Mouse (Mus musculus) C2C12 (cell line): Measurements from ENCODE around the gene Eps8. TPM values are rescaled to one million over a fixed set of nuclear protein-coding genes. Genes with fewer than 3 reads are reported as not detected.

Experiments
- H3K27me3 ChIP-seq: one replicate; pipeline ENCODE4 v1.6.1; 2011; ENCODE audit not compliant: control insufficient read depth, insufficient read depth, insufficient read length
- H3K36me3 ChIP-seq: one replicate; pipeline ENCODE4 v1.6.1; 2011; ENCODE audit not compliant: control insufficient read depth, insufficient read depth
- H3K4me3 ChIP-seq: one replicate; pipeline ENCODE4 v1.5.1; 2011; ENCODE audit warnings: mild to moderate bottlenecking, control low read depth; ENCODE audit not compliant: poor library complexity, insufficient read depth, severe bottlenecking
- H3K79me2 ChIP-seq: one replicate; pipeline ENCODE4 v1.6.1; 2011; ENCODE audit not compliant: control insufficient read depth, insufficient read depth
- H3K79me3 ChIP-seq: one replicate; pipeline ENCODE4 v1.6.1; 2011; ENCODE audit warnings: low read depth, control low read depth
- H3ac ChIP-seq: one replicate; pipeline ENCODE3; 2011; ENCODE audit warnings: low read depth; ENCODE audit not compliant: control insufficient read depth, insufficient read length
- CEBPB ChIP-seq: IDR thresholded peaks from one replicate; pipeline ENCODE4 v1.6.1; 2011; ENCODE audit warnings: low read depth, mild to moderate bottlenecking, control low read depth, moderate library complexity
- CTCF ChIP-seq: IDR thresholded peaks from one replicate; pipeline ENCODE4 v1.5.1; 2011; ENCODE audit not compliant: control insufficient read depth, insufficient read depth, insufficient read length
- FOSL1 ChIP-seq: IDR thresholded peaks from one replicate; pipeline ENCODE4 v1.8.0; 2011; ENCODE audit warnings: mild to moderate bottlenecking, low read length; ENCODE audit not compliant: poor library complexity, insufficient read depth, severe bottlenecking
- MAX ChIP-seq: IDR thresholded peaks from one replicate; pipeline ENCODE4 v1.6.1; 2011; ENCODE audit warnings: mild to moderate bottlenecking, control low read depth
- MYOD1 ChIP-seq: IDR thresholded peaks from one replicate; pipeline ENCODE4 v1.6.1; 2011; ENCODE audit warnings: low read depth; ENCODE audit not compliant: control insufficient read depth, insufficient read length
- MYOG ChIP-seq: IDR thresholded peaks from one replicate; pipeline ENCODE4 v1.6.1; 2011; ENCODE audit not compliant: control insufficient read depth, insufficient read length; ENCODE audit errors: extremely low read depth
- USF1 ChIP-seq: IDR thresholded peaks from one replicate; pipeline ENCODE4 v1.6.1; 2011; ENCODE audit warnings: low read depth, mild to moderate bottlenecking, control low read depth, moderate library complexity
- long read RNA-seq, 2 experiments: library from polyadenylated mRNA; unstranded; transcript quantifications; one replicate each; pipeline ENCODE4 v2.0.0; 2019 to 2020
- polyA plus RNA-seq: library from polyadenylated mRNA; unstranded; fragments of >200 nt; fragmentation: generic; extraction: Trizol; gene quantifications from one replicate; pipeline ENCODE4 v1.2.1, GENCODE M21; 2012; ENCODE audit warnings: missing spikeins

Gene Eps8
- 59.9 TPM for polyA plus RNA-seq
- long read RNA-seq, experiment 1, full-length matches to known transcripts, result 7 of 97 reads
- long read RNA-seq, experiment 1, partial matches to known transcripts, result 32 of 97 reads
- long read RNA-seq, experiment 1, other reads (novel, unspliced or antisense), result 58 of 97 reads
- long read RNA-seq, experiment 2, full-length matches to known transcripts, result 213 of 880 reads
- long read RNA-seq, experiment 2, partial matches to known transcripts, result 89 of 880 reads
- long read RNA-seq, experiment 2, other reads (novel, unspliced or antisense), result 578 of 880 reads

DNA sequence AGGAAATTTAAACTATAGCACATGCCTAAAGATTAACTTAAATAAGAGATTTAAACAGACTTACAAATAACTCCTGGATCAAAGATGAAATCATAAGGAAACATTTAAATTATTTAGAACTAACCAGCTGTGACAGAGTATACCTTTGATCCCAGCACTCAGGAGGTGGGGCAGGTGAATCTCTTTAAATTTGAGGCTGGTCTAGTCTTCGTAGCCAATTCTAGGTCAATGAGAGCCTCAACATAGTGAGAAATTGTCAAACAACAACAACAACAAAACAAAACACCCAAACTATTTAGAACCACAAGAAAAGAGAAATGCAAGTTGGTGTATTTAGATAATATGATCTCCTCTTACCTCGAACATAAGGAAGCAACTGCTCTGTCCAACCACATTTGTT is at the start of gene Eps8:
Gene Eps8 (minus strand): TSS at position 101 of the 400 bp plus-strand sequence.
- no peaks in the 10 kb centered on the region for H3K36me3 ChIP-seq
- TF ChIP-seq MYOG (no peak), MYOD1 (no peak), CEBPB (no peak), FOSL1 (no peak), CTCF (no peak), USF1 (no peak), MAX (no peak)
- H3K4me3 ChIP-seq, result no peak within 1 kb of the TSS
- no peaks in the 10 kb centered on the region for H3K79me3 ChIP-seq
- no peaks in the 10 kb centered on the region for H3K79me2 ChIP-seq
- H3K27me3 ChIP-seq, result no peaks in the 10 kb centered on the region
- H3ac ChIP-seq, result no peak within 1 kb of the TSS

DNA sequence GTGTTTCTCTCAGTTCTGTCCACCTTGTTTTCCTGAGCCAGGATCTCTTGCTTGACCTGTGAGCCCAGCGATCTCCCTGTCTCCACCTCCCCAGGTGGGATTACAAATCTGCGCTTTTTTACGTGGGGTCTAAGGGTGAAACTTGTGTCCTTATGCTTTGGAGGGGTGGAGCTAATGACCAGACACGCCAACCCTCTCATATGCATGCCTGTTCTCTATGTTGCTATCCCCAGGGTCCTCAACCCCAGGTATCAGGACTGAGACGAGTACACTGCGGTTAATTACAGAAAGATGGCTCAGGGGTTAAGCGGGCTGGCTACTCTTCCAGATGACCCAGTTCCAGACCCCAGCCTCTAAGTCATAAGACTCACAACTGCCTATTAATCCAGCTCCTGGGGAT is 48.8 kb upstream of the Eps8 start:
- no peaks in the 10 kb centered on the region for H3K27me3 ChIP-seq
- no peak for TF ChIP-seq MYOD1
- no peak for TF ChIP-seq CEBPB
- TF ChIP-seq MYOG, result no peak
- TF ChIP-seq USF1, result no peak
- TF ChIP-seq FOSL1, result no peak
- no peak for TF ChIP-seq MAX
- no peak for TF ChIP-seq CTCF
- no peaks in the 10 kb centered on the region for H3K79me3 ChIP-seq
- H3K4me3 ChIP-seq, result no peak overlapping the region
- H3K79me2 ChIP-seq, result no peaks in the 10 kb centered on the region
- H3ac ChIP-seq, result no peak overlapping the region
- no peaks in the 10 kb centered on the region for H3K36me3 ChIP-seq

GRCm38 (mm10) chr6:137702918-137703317 is 48.2 kb upstream of the Eps8 start:
- H3K79me3 ChIP-seq, result no peaks in the 10 kb centered on the region
- TF ChIP-seq USF1 (no peak), CEBPB (no peak), MAX (no peak), FOSL1 (no peak), CTCF (no peak), MYOD1 (no peak), MYOG (no peak)
- H3ac ChIP-seq, result no peak overlapping the region
- no peaks in the 10 kb centered on the region for H3K36me3 ChIP-seq
- H3K4me3 ChIP-seq, result no peak overlapping the region
- H3K79me2 ChIP-seq, result no peaks in the 10 kb centered on the region
- H3K27me3 ChIP-seq, result no peaks in the 10 kb centered on the region

DNA sequence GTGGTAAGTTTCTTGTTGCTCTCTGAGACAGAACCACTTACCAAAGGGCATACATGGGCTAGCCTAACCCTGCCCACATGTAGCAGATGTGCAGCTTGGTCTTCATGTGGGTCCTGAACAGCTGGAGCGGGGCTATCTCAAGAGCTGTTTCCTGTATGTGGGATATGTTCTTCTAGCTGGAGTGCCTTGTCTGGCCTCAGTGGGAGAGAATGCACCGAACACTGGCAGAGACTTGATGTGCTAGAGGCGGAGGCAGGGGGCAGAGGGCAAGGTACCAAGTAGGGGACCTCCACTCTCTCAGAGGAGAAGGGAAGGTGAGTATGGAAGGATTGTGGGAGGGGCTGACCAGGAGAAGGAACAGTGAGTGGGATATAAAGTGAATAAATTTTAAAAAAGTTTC is 47.5 kb upstream of the Eps8 start:
- Histone ChIP-seq H3ac (no peak overlapping the region), H3K4me3 (no peak overlapping the region), H3K79me3 (no peaks in the 10 kb centered on the region), H3K27me3 (no peaks in the 10 kb centered on the region), H3K36me3 (no peaks in the 10 kb centered on the region), H3K79me2 (no peaks in the 10 kb centered on the region)
- TF ChIP-seq CTCF (no peak), FOSL1 (no peak), MYOG (no peak), USF1 (no peak), CEBPB (no peak), MYOD1 (no peak), MAX (no peak)

DNA sequence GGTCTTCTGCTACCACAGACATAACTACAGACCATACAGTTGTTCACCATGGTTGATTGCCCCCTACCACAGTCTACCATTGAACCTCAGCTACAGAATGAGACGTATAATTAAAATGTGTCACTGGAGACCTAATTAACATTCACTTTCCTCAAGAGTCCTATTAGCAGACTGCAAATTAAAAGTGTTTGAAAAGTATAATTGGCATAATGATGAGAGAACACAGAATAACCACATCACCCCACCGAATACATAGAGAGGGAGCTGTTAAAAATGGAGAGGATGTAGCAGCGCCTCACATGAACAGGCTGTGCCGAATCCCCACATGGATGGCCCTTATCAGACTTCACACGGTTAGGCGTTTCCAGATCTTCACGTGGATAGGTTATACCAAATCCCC is 44.8 kb upstream of the Eps8 start:
- no peaks in the 10 kb centered on the region for H3K36me3 ChIP-seq

More for the DNA sequence above, 44.8 kb upstream of the Eps8 start:
- no peaks in the 10 kb centered on the region for H3K79me2 ChIP-seq
- TF ChIP-seq USF1, result no peak
- no peak for TF ChIP-seq MAX
- no peak for TF ChIP-seq CEBPB
- no peak for TF ChIP-seq FOSL1
- no peak for TF ChIP-seq CTCF
- TF ChIP-seq MYOD1, result no peak
- no peak for TF ChIP-seq MYOG
- no peak overlapping the region for H3ac ChIP-seq
- no peaks in the 10 kb centered on the region for H3K79me3 ChIP-seq
- no peak overlapping the region for H3K4me3 ChIP-seq
- H3K27me3 ChIP-seq, result no peaks in the 10 kb centered on the region
